Mouse (Mus musculus) liver, postnatal 0 days (tissue): ENCODE results near the gene Necap2. TPM values are rescaled to one million over a fixed set of nuclear protein-coding genes. Genes with fewer than 3 reads are reported as not detected.

Source experiments
- ATAC-seq: fragments of 200-750 bp; cut with Nextera tagmentation; 2 replicates; pipeline ENCODE4 v1.8.0; 2017; ENCODE audit warnings: mild to moderate bottlenecking, moderate library complexity
- DNase-seq: peaks from one replicate; pipeline ENCODE4 v3.0.0-alpha.2; 2016
- H3K27ac ChIP-seq: fragments of 300-500 bp; sonication (generic); 2 replicates; pipeline ENCODE4 v1.5.1; 2014; ENCODE audit warnings: antibody characterized with exemption, moderate library complexity, mild to moderate bottlenecking, low read depth
- H3K27me3 ChIP-seq: fragments of 300-500 bp; sonication (generic); 2 replicates; pipeline ENCODE4 v1.6.1; 2014; ENCODE audit warnings: low read length, control low read depth, mixed read lengths; ENCODE audit not compliant: insufficient read depth
- H3K36me3 ChIP-seq: fragments of 300-500 bp; sonication (generic); replicated peaks from 2 replicates; pipeline ENCODE4 v1.6.1; 2014; ENCODE audit warnings: mild to moderate bottlenecking, control low read depth, low read length, moderate library complexity, mixed read lengths; ENCODE audit not compliant: insufficient read depth
- H3K4me1 ChIP-seq: fragments of 300-500 bp; sonication (generic); 2 replicates; pipeline ENCODE4 v1.6.1; 2014; ENCODE audit warnings: antibody characterized with exemption, mild to moderate bottlenecking, control low read depth; ENCODE audit not compliant: insufficient read depth
- H3K4me2 ChIP-seq: fragments of 300-500 bp; sonication (generic); 2 replicates; pipeline ENCODE4 v1.6.1; 2014; ENCODE audit warnings: low read depth, mild to moderate bottlenecking, low read length, moderate library complexity, mixed read lengths
- H3K4me3 ChIP-seq: fragments of 300-500 bp; sonication (generic); 2 replicates; pipeline ENCODE4 v1.5.1; 2014; ENCODE audit warnings: low read depth, low read length
- H3K9ac ChIP-seq: fragments of 300-500 bp; sonication (generic); replicated peaks from 2 replicates; pipeline ENCODE4 v1.6.1; 2014; ENCODE audit warnings: mild to moderate bottlenecking, moderate library complexity
- H3K9me3 ChIP-seq: fragments of 300-500 bp; sonication (generic); 2 replicates; pipeline ENCODE4 v1.6.1; 2016; ENCODE audit warnings: mild to moderate bottlenecking, control low read depth, low read length, mixed read lengths
- CTCF ChIP-seq: sonication (generic); IDR thresholded peaks from 2 replicates; pipeline ENCODE4 v1.5.1; 2016; ENCODE audit warnings: antibody characterized with exemption, low read depth
- EP300 ChIP-seq: IDR thresholded peaks from 2 replicates; pipeline ENCODE4 v1.6.1; 2016; ENCODE audit warnings: antibody characterized with exemption, low read depth, mild to moderate bottlenecking
- WGBS: fragments of 180-500 bp; shearing (Covaris S2); extraction: QIAGEN DNeasy Blood & Tissue Kit; methylation state at CpG from one replicate; pipeline ENCODE4 v1.1.7; 2014; ENCODE audit not compliant: insufficient replicate concordance; 5-methylcytosine and 5-hydroxymethylcytosine counted together
- polyA plus RNA-seq: library from polyadenylated mRNA; unstranded; fragments of >200 nt; fragmentation: Nextera tagmentation; extraction: Ambion mirVana; gene quantifications from 2 replicates; pipeline ENCODE4 v1.2.1, GENCODE M21; 2015

The Necap2 gene
- polyA plus RNA-seq, 1 experiment from 2014 or later: 53.0 TPM

GRCm38 (mm10) chr4:141017657-141018436 lies 60.3 kb downstream of the Necap2 start:
- Histone ChIP-seq H3K27ac (no peak overlapping the region), H3K4me3 (no peak overlapping the region), H3K9me3 (no peaks in the 10 kb centered on the region), H3K27me3 (no peaks in the 10 kb centered on the region), H3K4me1 (no peaks in the 10 kb centered on the region), H3K9ac (no peak overlapping the region), H3K36me3 (no peaks in the 10 kb centered on the region), H3K4me2 (no peak overlapping the region)
- ATAC-seq (no peak), DNase-seq (no peak)
- TF ChIP-seq EP300 (no peak), CTCF (no peak)
- WGBS: 87% methylated on average over 29 of the region's 29 CpGs

Other genes with a start within 250 kb of the Necap2 start
- gene Padi1, start 232.6 kb downstream of the Necap2 start, polyA plus RNA-seq: 0.02 TPM in 1 of 2 replicates, not detected in the other
- gene Padi2, start 172.0 kb downstream of the Necap2 start, polyA plus RNA-seq: 1.9 and 2.1 TPM in 2 replicates
- gene Sdhb, start 117.2 kb downstream of the Necap2 start, polyA plus RNA-seq: 312 and 329 TPM in 2 replicates
- gene Atp13a2, start 91.5 kb downstream of the Necap2 start, polyA plus RNA-seq: 13.2 and 15.8 TPM in 2 replicates
- gene Mfap2, start 67.9 kb downstream of the Necap2 start, polyA plus RNA-seq: 14.1 and 14.6 TPM in 2 replicates
- gene Crocc, start 17.8 kb downstream of the Necap2 start, polyA plus RNA-seq: 0.32 and 0.47 TPM in 2 replicates
- not detected in 2 replicates for gene Spata21, start 10.0 kb upstream of the Necap2 start, polyA plus RNA-seq
- 16.8 and 17.7 TPM in 2 replicates for gene Szrd1, start 61.4 kb upstream of the Necap2 start, polyA plus RNA-seq
- 11.2 and 11.7 TPM in 2 replicates for gene Fbxo42, start 69.6 kb upstream of the Necap2 start, polyA plus RNA-seq
- gene Rsg1, start 135.6 kb upstream of the Necap2 start, polyA plus RNA-seq: 0.43 and 0.79 TPM in 2 replicates
- gene Arhgef19, start 161.1 kb upstream of the Necap2 start, polyA plus RNA-seq: 3.0 and 4.2 TPM in 2 replicates
- gene Epha2, start 222.9 kb upstream of the Necap2 start, polyA plus RNA-seq: 1.5 and 2.4 TPM in 2 replicates